Mouse (Mus musculus) forebrain, embryonic 15.5 days (tissue): Measurements from ENCODE around the gene Olfr765. TPM values are rescaled to one million over a fixed set of nuclear protein-coding genes. Genes with fewer than 3 reads are reported as not detected.
"Not testable (repeated sequence)": the region's sequence is repeated elsewhere in the genome, so short reads cannot be mapped to it uniquely, and the experiment has no call there.

Experiments
- ATAC-seq: fragments of 200-750 bp; cut with Nextera tagmentation; replicated peaks from 2 replicates; pipeline ENCODE4 v1.8.0; 2017; ENCODE audit warnings: mild to moderate bottlenecking, moderate TSS enrichment, moderate library complexity
- H3K27ac ChIP-seq: fragments of 300-500 bp; sonication (generic); replicated peaks from 2 replicates; pipeline ENCODE4 v1.5.1; 2015; ENCODE audit warnings: mild to moderate bottlenecking, inconsistent platforms
- H3K27me3 ChIP-seq: fragments of 300-500 bp; sonication (generic); 2 replicates; pipeline ENCODE4 v1.6.1; 2015; ENCODE audit warnings: inconsistent platforms
- H3K36me3 ChIP-seq: fragments of 300-500 bp; sonication (generic); 2 replicates; pipeline ENCODE4 v1.6.1; 2015; ENCODE audit warnings: mild to moderate bottlenecking, inconsistent platforms
- H3K4me1 ChIP-seq: fragments of 300-500 bp; sonication (generic); 2 replicates; pipeline ENCODE4 v1.6.1; 2015; ENCODE audit warnings: inconsistent platforms
- H3K4me2 ChIP-seq: fragments of 300-500 bp; sonication (generic); replicated peaks from 2 replicates; pipeline ENCODE4 v1.6.1; 2015; ENCODE audit warnings: mild to moderate bottlenecking, inconsistent platforms
- H3K4me3 ChIP-seq: fragments of 300-500 bp; sonication (generic); 2 replicates; pipeline ENCODE4 v1.5.1; 2015; ENCODE audit warnings: mild to moderate bottlenecking, inconsistent platforms
- H3K9ac ChIP-seq: fragments of 300-500 bp; sonication (generic); replicated peaks from 2 replicates; pipeline ENCODE4 v1.6.1; 2015; ENCODE audit warnings: mild to moderate bottlenecking, inconsistent platforms
- H3K9me3 ChIP-seq: fragments of 300-500 bp; sonication (generic); 2 replicates; pipeline ENCODE4 v1.6.1; 2016; ENCODE audit warnings: inconsistent platforms
- WGBS: fragments of 180-500 bp; shearing (Covaris S2); methylation state at CpG from one replicate; pipeline ENCODE4 v1.1.7; 2015; ENCODE audit warnings: mixed read lengths; 5-methylcytosine and 5-hydroxymethylcytosine counted together
- polyA plus RNA-seq: library from polyadenylated mRNA; unstranded; fragments of >200 nt; fragmentation: Nextera tagmentation; extraction: Ambion mirVana; gene quantifications from 2 replicates; pipeline ENCODE4 v1.2.1, GENCODE M21; 2015

The Olfr765 gene
- polyA plus RNA-seq = not detected in 2 replicates

- H3K4me2 ChIP-seq, H3K9ac ChIP-seq, H3K27ac ChIP-seq, H3K9me3 ChIP-seq, ATAC-seq, H3K4me3 ChIP-seq, H3K27me3 ChIP-seq, H3K4me1 ChIP-seq, H3K36me3 ChIP-seq: not testable (repeated sequence)
Observed at GRCm38 (mm10) chr10:129049898-129050297, at the start of gene Olfr765. Olfr765 (minus strand) TSS chr10:129049998.

GRCm38 (mm10) chr10:129099275-129099674, 49.5 kb upstream of the Olfr765 start, which contains the start of gene Olfr768:
Olfr768 (minus strand) TSS chr10:129099375.
- H3K4me2 ChIP-seq = no peak within 1 kb of the TSS
- no peaks in the 10 kb centered on the region for H3K9me3 ChIP-seq
- WGBS = 86% methylated on average over 1 of the region's 1 CpGs
- H3K4me1 ChIP-seq = no peaks in the 10 kb centered on the region
- no peak for ATAC-seq
- H3K4me3 ChIP-seq = no peak within 1 kb of the TSS
- no peaks in the 10 kb centered on the region for H3K36me3 ChIP-seq
- no peak within 1 kb of the TSS for H3K9ac ChIP-seq
- no peak within 1 kb of the TSS for H3K27ac ChIP-seq
- no peaks in the 10 kb centered on the region for H3K27me3 ChIP-seq

GRCm38 (mm10) chr10:129082810-129083209, 33.0 kb upstream of the Olfr765 start, which contains the start of gene Olfr767:
Olfr767 (minus strand) TSS chr10:129082910.
- not testable (repeated sequence) for H3K4me3 ChIP-seq, H3K36me3 ChIP-seq, H3K9me3 ChIP-seq, ATAC-seq, H3K4me1 ChIP-seq, H3K27me3 ChIP-seq, H3K4me2 ChIP-seq, H3K27ac ChIP-seq, H3K9ac ChIP-seq

- H3K27me3 ChIP-seq = no peaks in the 10 kb centered on the region
- 45% methylated on average over 2 of the region's 2 CpGs for WGBS
- no peaks in the 10 kb centered on the region for H3K36me3 ChIP-seq
- H3K4me3 ChIP-seq = no peak within 1 kb of the TSS
- no peak within 1 kb of the TSS for H3K9ac ChIP-seq
- ATAC-seq = no peak
- H3K27ac ChIP-seq = no peak within 1 kb of the TSS
- H3K9me3 ChIP-seq = no peaks in the 10 kb centered on the region
- no peaks in the 10 kb centered on the region for H3K4me1 ChIP-seq
- H3K4me2 ChIP-seq = no peak within 1 kb of the TSS
Observed at GRCm38 (mm10) chr10:129068877-129069276, 19.1 kb upstream of the Olfr765 start, which contains the start of gene Olfr766-ps1. Olfr766-ps1 (minus strand) TSS chr10:129068977.

GRCm38 (mm10) chr10:129039796-129040195, 10.0 kb downstream of the Olfr765 start, which contains the start of gene Olfr764-ps1:
Olfr764-ps1 (minus strand) TSS chr10:129039896.
- H3K4me1 ChIP-seq = no peaks in the 10 kb centered on the region
- no peak for ATAC-seq
- H3K27me3 ChIP-seq = no peaks in the 10 kb centered on the region
- WGBS = 83% methylated on average over 3 of the region's 3 CpGs
- no peaks in the 10 kb centered on the region for H3K9me3 ChIP-seq
- H3K27ac ChIP-seq = no peak within 1 kb of the TSS
- H3K36me3 ChIP-seq = no peaks in the 10 kb centered on the region
- no peak within 1 kb of the TSS for H3K4me3 ChIP-seq
- H3K9ac ChIP-seq = no peak within 1 kb of the TSS
- no peak within 1 kb of the TSS for H3K4me2 ChIP-seq

GRCm38 (mm10) chr10:129028343-129028742, 21.5 kb downstream of the Olfr765 start:
- no peaks in the 10 kb centered on the region for H3K4me1 ChIP-seq
- no peak overlapping the region for H3K4me3 ChIP-seq
- no peak overlapping the region for H3K4me2 ChIP-seq
- 81% methylated on average over 2 of the region's 2 CpGs for WGBS
- ATAC-seq = no peak
- no peaks in the 10 kb centered on the region for H3K27me3 ChIP-seq
- H3K9me3 ChIP-seq = no peaks in the 10 kb centered on the region
- no peak overlapping the region for H3K27ac ChIP-seq
- no peak overlapping the region for H3K9ac ChIP-seq
- H3K36me3 ChIP-seq = no peaks in the 10 kb centered on the region

- ATAC-seq = peak; percentile 64; the same call in 1 of the 2 replicates
- Histone ChIP-seq H3K36me3 (no peaks in the 10 kb centered on the region), H3K27ac (no peak overlapping the region), H3K9ac (no peak overlapping the region), H3K4me3 (no peak overlapping the region), H3K27me3 (no peaks in the 10 kb centered on the region), H3K4me1 (no peaks in the 10 kb centered on the region), H3K9me3 (no peaks in the 10 kb centered on the region), H3K4me2 (no peak overlapping the region)
- WGBS = 57% methylated on average over 3 of the region's 3 CpGs
Observed at GRCm38 (mm10) chr10:129026018-129026662, 23.7 kb downstream of the Olfr765 start.

- ATAC-seq = no peak
- Histone ChIP-seq H3K9me3 (no peaks in the 10 kb centered on the region), H3K4me3 (no peak overlapping the region), H3K4me2 (no peak overlapping the region), H3K27ac (no peak overlapping the region), H3K36me3 (no peaks in the 10 kb centered on the region), H3K4me1 (no peaks in the 10 kb centered on the region), H3K27me3 (no peaks in the 10 kb centered on the region), H3K9ac (no peak overlapping the region)
Observed at GRCm38 (mm10) chr10:129023319-129023718, 26.5 kb downstream of the Olfr765 start.

GRCm38 (mm10) chr10:129014477-129014876, 35.3 kb downstream of the Olfr765 start:
- Histone ChIP-seq H3K9me3 (no peaks in the 10 kb centered on the region), H3K4me1 (no peaks in the 10 kb centered on the region), H3K4me2 (no peak overlapping the region), H3K4me3 (no peak overlapping the region), H3K9ac (no peak overlapping the region), H3K27me3 (no peaks in the 10 kb centered on the region), H3K27ac (no peak overlapping the region), H3K36me3 (no peaks in the 10 kb centered on the region)
- no peak for ATAC-seq

GRCm38 (mm10) chr10:129011511-129011910, 38.3 kb downstream of the Olfr765 start:
- not testable (repeated sequence) for ATAC-seq, H3K9ac ChIP-seq

GRCm38 (mm10) chr10:129010288-129010841, 39.4 kb downstream of the Olfr765 start, which contains the start of gene Olfr763:
Olfr763 (plus strand) TSS chr10:129010791.
- ATAC-seq = no peak
- WGBS = 54% methylated on average over 2 of the region's 2 CpGs
- no peak within 1 kb of the TSS for H3K27ac ChIP-seq
- no peak within 1 kb of the TSS for H3K9ac ChIP-seq
- no peaks in the 10 kb centered on the region for H3K9me3 ChIP-seq
- no peaks in the 10 kb centered on the region for H3K36me3 ChIP-seq
- no peaks in the 10 kb centered on the region for H3K4me1 ChIP-seq
- H3K27me3 ChIP-seq = no peaks in the 10 kb centered on the region
- no peak within 1 kb of the TSS for H3K4me2 ChIP-seq
- H3K4me3 ChIP-seq = no peak within 1 kb of the TSS

More at GRCm38 (mm10) chr10:129011511-129011910, 38.3 kb downstream of the Olfr765 start:
- H3K9me3 ChIP-seq, H3K4me3 ChIP-seq, H3K4me1 ChIP-seq, H3K27ac ChIP-seq, H3K27me3 ChIP-seq, H3K36me3 ChIP-seq, H3K4me2 ChIP-seq: not testable (repeated sequence)
- 83% methylated on average over 2 of the region's 5 CpGs for WGBS

GRCm38 (mm10) chr10:129004032-129004920, 45.5 kb downstream of the Olfr765 start:
- H3K9me3 ChIP-seq = no peaks in the 10 kb centered on the region
- H3K27ac ChIP-seq = no peak overlapping the region
- H3K9ac ChIP-seq = no peak overlapping the region
- no peak overlapping the region for H3K4me3 ChIP-seq
- WGBS = 71% methylated on average over 14 of the region's 14 CpGs
- no peak overlapping the region for H3K4me2 ChIP-seq
- ATAC-seq = no peak
- H3K27me3 ChIP-seq = no peaks in the 10 kb centered on the region
- H3K36me3 ChIP-seq = no peaks in the 10 kb centered on the region
- H3K4me1 ChIP-seq = no peaks in the 10 kb centered on the region
